Mouse (Mus musculus) fat pad, adult 2 months (tissue): ENCODE data around the gene Lrr1.
"Not testable (repeated sequence)": the region's sequence is repeated elsewhere in the genome, so short reads cannot be mapped to it uniquely, and the experiment has no call there.

Experiments used
- DNase-seq: peaks from one replicate; pipeline ENCODE4 v3.0.0-alpha.2; 2011; ENCODE audit warnings: low read depth, low spot score; ENCODE audit errors: extremely low read depth

The Lrr1 gene

GRCm38 (mm10) chr12:69163586-69163985, 5.0 kb upstream of the Lrr1 start:
- DNase-seq, result not testable (repeated sequence)

- no peak for DNase-seq
Observed at GRCm38 (mm10) chr12:69164904-69165303, 3.7 kb upstream of the Lrr1 start.

DNA sequence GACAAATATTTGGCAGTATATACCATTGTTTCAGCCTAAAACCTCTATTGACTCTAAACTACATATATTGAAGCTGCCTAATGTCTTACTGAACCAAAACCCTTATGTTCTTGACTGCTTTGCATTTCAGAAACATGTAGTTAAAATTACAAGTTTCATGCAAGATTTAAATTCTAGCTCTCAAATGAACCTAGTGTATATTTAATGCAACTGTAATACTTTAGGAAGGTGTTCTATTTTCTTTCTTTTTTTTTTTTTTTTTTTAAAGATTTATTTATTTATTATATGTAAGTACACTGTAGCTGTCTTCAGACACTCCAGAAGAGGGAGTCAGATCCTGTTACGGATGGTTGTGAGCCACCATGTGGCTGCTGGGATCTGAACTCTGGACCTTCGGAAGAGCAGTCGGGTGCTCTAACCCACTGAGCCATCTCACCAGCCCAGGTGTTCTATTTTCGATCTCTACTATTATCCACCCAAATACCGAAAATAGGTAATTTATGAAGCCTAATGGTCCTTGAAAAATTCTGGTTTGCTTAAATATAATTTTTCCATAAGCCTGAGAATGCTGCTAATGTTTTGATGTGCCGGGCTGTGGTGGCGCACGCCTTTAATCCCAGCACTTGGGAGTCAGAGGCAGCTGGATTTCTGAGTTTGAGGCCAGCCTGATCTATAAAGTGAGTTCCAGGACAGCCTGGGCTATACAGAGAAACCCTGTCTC, 1.6 kb upstream of the Lrr1 start:
- DNase-seq, result not testable (repeated sequence)

GRCm38 (mm10) chr12:69167656-69168460, 756 bp upstream of the Lrr1 start:
- DNase-seq, result no peak

DNA sequence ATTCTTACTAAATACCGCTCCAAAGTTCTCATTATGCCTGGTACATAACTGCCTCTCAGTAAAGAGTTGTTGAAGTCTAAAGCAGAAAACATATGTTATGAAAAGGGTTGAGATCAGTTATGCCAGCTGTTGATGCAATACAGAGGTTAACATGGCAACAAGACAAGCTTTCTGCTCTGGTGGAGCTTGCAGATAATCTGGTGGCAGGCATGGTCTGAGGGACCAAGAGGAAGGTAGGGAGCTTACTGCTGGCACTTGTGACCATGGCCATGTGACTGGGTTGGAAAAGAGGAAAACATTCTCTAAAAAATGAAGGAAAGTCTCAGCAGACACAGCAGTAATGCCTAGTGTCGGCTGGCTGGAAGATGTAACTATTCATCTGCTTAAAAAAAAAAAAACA, 2.7 kb downstream of the Lrr1 start:
- no peak for DNase-seq

GRCm38 (mm10) chr12:69175975-69176374, 7.4 kb downstream of the Lrr1 start:
- no peak for DNase-seq

GRCm38 (mm10) chr12:69177526-69177925, 8.9 kb downstream of the Lrr1 start:
- DNase-seq, result no peak

DNA sequence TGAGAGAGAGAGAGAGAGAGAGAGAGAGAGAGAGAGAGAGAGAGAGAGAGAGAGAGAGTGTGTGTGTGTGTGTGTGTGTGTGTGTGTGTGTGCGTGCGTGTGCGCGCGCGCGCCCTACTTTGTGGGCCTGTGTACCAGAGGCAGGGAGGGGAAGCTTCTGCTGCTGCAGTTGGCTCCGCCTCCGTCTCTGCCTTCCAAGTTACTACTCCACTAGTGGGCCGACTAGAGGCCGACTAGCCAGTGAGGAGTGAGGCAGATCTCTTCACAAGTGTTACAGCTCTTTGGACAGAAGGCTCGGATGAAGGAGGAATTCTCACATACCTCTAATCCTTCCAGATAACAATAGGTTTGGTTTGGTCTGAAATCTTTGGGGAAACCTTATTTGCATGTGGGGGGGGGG, 10.8 kb downstream of the Lrr1 start:
- no peak for DNase-seq

- no peak for DNase-seq
Observed at GRCm38 (mm10) chr12:69181800-69182199, 13.2 kb downstream of the Lrr1 start.

DNA sequence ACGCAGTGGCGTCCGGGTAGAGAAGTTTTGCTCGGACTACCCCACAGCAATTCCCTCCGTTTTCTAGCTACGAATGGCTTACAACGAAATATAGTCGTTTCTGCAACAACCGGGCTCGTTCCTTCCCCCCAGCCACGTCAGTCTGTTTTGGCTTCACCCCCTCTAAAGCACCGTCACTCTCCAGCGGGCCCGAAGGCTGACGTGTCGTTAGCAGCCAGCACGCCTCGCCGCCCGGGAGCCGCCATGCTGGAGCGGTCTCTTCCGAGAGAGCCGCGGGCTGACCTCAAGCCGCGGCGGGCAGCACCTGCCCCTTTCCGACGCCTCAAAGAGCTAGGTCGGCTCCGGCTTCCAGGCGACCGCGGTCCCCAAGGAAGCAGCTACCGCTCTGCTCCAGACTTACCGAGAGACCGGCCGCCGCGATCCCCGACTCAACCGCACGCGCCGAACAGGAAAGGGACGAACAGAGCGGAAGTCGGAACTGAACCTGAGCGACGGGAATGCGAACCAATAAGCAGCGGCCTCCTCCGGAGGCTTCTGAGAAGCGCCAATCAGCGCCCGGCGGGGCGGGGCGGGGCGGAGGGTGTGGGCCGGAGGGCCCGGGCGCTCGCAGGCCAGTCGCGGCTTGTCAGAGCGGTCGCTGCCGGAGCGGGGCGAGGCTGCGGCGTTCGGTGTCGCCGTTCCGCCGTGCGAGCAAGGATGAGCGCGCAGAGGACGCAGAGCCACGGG, 15.1 kb downstream of the Lrr1 start, which contains the start of the genes Rpl36al and Mgat2:
TSS of gene Rpl36al (minus strand) at position 501 of the 726 bp plus-strand sequence.
TSS of gene Mgat2 (plus strand) at position 575 of the 726 bp plus-strand sequence.
- peak; percentile 61 for DNase-seq

DNA sequence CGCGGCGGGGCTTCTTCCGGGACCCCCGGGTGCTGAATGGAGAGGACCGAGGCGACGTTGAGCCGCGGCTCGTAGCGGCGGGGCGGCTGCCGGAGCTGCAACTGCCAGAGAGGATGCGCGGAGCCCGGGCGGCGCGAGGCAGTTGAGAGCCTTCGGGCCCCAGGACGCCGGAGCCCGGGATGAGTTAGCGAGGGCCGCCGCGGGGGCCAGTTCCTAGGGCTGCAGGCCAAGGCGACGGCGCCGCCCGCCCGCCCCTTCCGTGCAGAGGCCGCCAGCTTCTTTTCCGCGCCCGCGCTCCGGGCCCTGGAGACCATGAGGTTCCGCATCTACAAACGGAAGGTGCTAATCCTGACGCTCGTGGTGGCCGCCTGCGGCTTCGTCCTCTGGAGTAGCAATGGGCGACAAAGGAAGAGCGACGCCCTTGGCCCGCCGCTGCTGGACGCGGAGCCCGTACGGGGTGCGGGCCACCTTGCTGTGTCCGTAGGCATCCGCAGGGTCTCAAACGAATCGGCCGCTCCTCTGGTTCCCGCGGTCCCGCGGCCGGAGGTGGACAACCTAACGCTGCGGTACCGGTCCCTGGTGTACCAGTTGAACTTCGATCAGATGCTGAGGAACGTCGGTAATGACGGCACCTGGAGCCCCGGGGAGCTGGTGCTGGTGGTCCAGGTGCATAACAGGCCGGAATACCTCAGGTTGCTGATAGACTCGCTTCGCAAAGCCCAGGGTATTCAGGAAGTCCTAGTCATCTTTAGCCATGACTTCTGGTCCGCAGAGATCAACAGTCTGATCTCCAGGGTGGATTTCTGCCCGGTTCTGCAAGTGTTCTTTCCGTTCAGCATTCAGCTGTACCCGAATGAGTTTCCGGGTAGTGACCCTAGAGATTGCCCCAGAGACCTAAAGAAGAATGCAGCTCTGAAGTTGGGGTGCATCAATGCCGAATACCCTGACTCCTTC, 16.0 kb downstream of the Lrr1 start:
- DNase-seq, result no peak

DNA sequence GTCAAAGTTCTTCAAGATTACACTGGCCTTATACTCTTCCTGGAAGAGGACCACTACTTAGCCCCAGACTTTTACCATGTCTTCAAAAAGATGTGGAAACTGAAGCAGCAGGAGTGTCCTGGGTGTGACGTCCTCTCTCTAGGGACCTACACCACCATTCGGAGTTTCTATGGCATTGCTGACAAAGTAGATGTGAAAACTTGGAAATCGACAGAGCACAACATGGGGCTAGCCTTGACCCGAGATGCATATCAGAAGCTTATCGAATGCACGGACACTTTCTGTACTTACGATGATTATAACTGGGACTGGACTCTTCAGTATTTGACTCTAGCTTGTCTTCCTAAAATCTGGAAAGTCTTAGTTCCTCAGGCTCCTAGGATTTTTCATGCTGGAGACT, 16.8 kb downstream of the Lrr1 start:
- DNase-seq, result no peak

DNA sequence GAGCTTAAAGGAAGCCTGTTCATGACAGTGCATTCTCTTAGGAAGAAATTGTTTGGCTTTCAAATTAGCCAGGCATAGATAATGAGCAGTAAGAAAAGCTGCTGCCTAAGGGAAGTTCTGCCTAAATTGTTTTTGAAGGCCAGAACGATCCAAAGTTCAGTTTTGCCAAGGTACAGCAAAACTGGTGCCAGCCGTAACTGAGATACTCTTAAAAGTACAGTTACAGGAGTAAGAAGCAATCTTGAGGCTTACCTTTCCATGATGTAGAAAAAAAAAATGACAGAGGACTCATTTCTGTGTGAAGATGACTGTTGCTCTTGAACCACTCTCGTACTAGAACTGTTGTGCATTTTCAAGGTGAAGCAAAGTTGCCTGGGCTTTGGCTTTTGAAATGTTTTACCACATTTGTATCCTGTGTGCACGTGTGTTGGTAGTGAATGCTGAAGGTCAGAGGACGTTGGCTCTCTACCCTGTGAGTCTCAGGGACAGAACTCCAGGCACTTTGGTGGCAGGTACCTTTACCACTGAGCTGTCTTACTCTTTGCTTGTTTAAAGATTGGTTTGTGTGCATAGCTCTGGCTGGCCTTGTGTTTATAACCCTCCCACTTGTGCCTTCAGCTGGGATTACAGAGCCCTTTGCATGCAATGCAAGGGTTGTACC, 18.3 kb downstream of the Lrr1 start:
- DNase-seq, result no peak

DNA sequence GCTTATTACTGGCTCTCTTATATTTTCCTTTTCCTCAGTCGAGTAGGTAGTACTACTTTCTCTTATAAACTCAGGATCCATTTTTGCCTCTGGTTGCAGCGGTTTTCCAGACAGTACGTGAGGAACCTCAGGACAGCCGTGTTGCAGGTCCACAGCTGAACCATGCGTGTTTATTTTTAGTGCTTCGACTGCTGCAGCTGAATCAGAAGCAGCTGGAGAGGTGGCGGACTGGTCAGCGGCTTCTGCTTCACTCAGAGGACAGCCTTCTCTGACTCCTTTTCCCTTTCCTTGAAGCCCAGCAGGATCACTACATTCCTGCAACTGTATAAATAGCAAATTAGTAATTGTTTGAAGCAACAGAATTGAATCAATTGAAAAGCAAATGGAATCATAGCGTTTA, 21.5 kb downstream of the Lrr1 start:
- DNase-seq, result no peak

DNA sequence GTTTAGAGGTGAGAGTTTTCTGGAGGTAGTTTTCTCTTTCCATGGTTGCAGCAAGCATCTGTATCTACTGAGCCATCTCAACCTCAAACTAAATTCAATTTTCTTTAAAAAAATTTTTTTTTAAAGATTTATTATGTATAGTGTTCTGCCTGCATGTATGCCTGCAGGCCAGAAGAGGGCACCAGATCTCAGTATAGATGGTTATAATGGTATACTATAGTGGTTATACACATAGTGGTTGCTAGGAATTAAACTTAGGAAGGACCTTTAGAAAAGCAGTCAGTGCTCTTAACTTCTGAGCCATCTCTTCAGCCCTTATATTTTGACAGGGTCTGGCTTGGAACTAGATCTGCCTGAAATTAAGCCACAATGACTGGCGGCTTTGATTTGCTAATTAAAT, 21.9 kb downstream of the Lrr1 start:
- DNase-seq, result no peak

- no peak for DNase-seq
Observed at GRCm38 (mm10) chr12:69191396-69191795, 22.8 kb downstream of the Lrr1 start.

DNA sequence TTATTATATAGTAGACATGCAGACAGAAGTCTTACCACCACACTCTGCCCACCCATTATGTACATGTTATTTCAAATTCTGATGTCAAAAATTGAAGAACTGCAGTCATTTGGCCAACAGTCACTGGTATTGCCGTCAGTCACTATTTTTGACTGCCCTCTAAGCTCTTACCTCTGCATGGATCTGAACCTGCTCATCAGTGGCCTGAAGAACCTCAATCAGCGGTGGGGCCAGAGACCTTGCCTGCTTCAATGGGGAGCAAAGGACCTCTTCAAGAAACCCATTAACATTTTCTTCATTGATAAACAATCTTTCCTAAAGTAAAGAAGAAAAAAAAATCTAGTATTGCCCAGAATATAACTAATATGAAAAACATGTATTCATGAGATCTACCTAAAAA, 24.0 kb downstream of the Lrr1 start:
- DNase-seq, result no peak

- no peak for DNase-seq
Observed at GRCm38 (mm10) chr12:69196444-69197377, 28.1 kb downstream of the Lrr1 start, which contains the start of gene Gm49383. Gene Gm49383, minus strand, starts transcription at chr12:69197104.
